Mouse (Mus musculus): ENCODE results near the gene Ptpn23.

DNA sequence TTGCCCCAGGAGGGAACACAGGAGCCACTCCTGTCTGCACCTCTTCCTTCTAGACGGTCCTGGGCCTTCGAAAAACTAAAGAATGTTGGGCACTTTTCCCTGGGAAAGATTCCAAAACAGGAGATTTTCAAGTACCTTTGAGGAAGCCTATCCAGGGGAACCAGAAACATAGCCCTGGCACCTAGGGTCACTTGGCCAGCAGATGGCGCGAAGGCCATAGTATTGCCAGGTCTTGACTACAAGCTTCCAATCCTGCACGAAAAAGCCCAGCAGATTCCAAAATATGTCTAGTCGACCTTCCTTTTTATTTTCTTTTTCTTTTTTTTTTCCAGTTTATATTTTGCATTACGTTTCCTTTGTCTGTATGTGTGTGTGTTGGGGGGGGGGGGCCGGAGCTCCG lies 5.8 kb upstream of the Ptpn23 start:
- TF ChIP-seq POLR2A (IDR thresholded peaks at IDR 0.05; ENCODE audit: borderline replicate concordance, low read depth, low read length) (no peak), CTCF (IDR thresholded peaks at IDR 0.05; ENCODE audit: low read depth, low read length) (no peak)

Data from bone marrow macrophage, adult 2 months (primary cell).